Mouse (Mus musculus) brain, embryonic 14.5 days (tissue): ENCODE results near the gene Fmc1.
A peak's percentile ranks its signal among the peaks of the same experiment; 100 is the strongest.

Experiments used
- CTCF ChIP-seq: fragments of 200-500 bp; IDR thresholded peaks from 2 replicates; pipeline ENCODE4 v1.5.1; 2012; ENCODE audit warnings: inconsistent platforms, mild to moderate bottlenecking, moderate library complexity, borderline replicate concordance; ENCODE audit not compliant: insufficient read depth, insufficient read length; ENCODE audit errors: extremely low read depth
- POLR2A ChIP-seq: fragments of 200-500 bp; IDR thresholded peaks from 2 replicates; pipeline ENCODE4 v1.6.1; 2012; ENCODE audit warnings: mild to moderate bottlenecking, inconsistent platforms, borderline replicate concordance; ENCODE audit not compliant: poor library complexity, insufficient read depth, insufficient read length, severe bottlenecking; ENCODE audit errors: extremely low read depth

DNA sequence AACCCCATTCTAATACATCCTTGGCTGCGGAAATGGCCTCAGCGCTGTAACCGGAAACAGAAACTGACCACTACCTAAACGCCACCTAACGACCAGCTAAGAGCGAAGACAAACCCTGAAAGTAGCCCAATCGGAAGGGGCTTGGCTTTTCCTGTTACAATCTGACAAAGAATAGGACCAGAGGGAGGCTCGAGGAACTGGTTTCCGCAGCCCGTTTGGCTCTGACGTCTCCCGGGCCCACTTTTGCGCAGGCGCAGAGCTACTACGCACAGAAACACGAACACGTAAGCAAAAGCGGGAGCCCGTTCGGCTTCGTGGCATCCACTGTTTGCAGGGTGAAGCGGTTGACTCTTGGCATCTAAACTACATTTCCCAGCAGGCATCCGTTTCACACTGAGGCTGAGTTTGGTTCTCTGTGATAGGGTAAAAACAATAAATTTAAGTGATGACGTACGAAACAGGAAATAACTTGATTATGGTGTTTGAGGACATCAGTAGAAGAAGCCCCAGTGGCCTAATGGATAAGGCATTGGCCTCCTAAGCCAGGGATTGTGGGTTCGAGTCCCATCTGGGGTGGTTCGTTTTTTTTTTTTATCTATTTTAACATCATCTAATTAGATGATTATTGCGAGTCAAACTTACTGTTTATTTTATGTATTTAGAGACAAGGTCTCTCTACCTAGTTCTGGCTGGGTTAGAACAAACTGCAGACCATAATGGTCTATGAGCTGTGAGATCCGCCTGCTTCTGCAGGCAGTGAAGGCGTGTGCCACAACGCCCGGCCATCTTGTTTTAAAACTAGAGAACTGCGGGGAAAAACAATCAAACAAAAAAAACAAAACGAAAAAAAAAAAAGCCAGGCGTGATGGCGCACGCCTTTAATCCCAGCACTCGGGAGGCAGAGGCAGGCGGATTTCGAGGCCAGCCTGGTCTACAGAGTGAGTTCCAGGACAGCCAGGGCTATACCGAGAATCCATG lies at the start of gene Fmc1:
- TF ChIP-seq POLR2A (peak; percentile 28; the same call in 1 of the 2 replicates), CTCF (peak; percentile 31; the same call in 1 of the 2 replicates)
